9 mouse cellular contexts compared by ENCODE assay signal in genomic region chr10:102498754-102499153, GRCm38 (mm10). TPM values are rescaled to one million over a fixed set of nuclear protein-coding genes. Genes with fewer than 3 reads are reported as not detected.
DNase-seq lines count a peak whose midpoint lies in the region; ATAC-seq and TF ChIP-seq lines count a peak whose summit lies in the region.
"Had no signal": no experiment of that assay in that cellular context is flagged by ENCODE, and none has a peak within 500 bp of the region (broad histone marks: within the 10 kb centered on the region; RNA-seq: fewer than 3 reads in every experiment).

No protein-coding gene starts in this region.

- H3K27me3 ChIP-seq in thymus, adult 2 months (ENCODE audit: control insufficient read depth, insufficient read depth, low read length) = no peaks in the 10 kb centered on the region

- DNase-seq in gastrocnemius, adult 18-20 months (ENCODE audit: low spot score) = peak; percentile 15
- no peak for DNase-seq in gastrocnemius, postnatal 14 days
- peak; percentile 13 to 43 for DNase-seq in right cerebral cortex, adult 2 months (ENCODE audit: low spot score in 2 of 2)
- no peak for DNase-seq in right cerebral cortex, postnatal 14 days
- DNase-seq in spleen, postnatal 36 days (ENCODE audit: low spot score in 2 of 2) = no peak
- no peak for DNase-seq in thymus, adult 2 months

- WGBS in thymus, adult 2 months = 24% methylated on average over 4 of the region's 4 CpGs

- H3K27ac ChIP-seq in thymus, adult 2 months (ENCODE audit: control insufficient read depth, insufficient read depth, low read length) = no peak overlapping the region
- H3K27ac ChIP-seq: macrophage had no signal

- no peaks in the 10 kb centered on the region for H3K4me1 ChIP-seq in thymus, adult 2 months (replicated peaks; ENCODE audit: control insufficient read depth, insufficient read depth, low read length)

- peak; percentile 85 for ATAC-seq in granulocyte monocyte progenitor cell, adult 5-6 weeks (replicated peaks; ENCODE audit: poor library complexity, severe bottlenecking)
- ATAC-seq in megakaryocyte, adult 5-6 weeks (ENCODE audit: poor library complexity, severe bottlenecking) = peak; percentile 69; the same call in 1 of the 2 replicates

- intact Hi-C loops in gastrocnemius, postnatal 14 days (cut with DNase I; ENCODE audit: low total_unique reads) = loop anchor here (10.0 kb wide), 2 partner anchors 236 to 326 kb away; no protein-coding TSS in a partner anchor

- TF ChIP-seq POLR2A in thymus, adult 2 months (IDR thresholded peaks at IDR 0.05; ENCODE audit: control insufficient read depth, extremely low read depth, insufficient read depth, low read length, poor library complexity) = no peak

- no peak for TF ChIP-seq CTCF in thymus, adult 2 months (IDR thresholded peaks at IDR 0.05; ENCODE audit: borderline replicate concordance, control insufficient read depth, extremely low read depth, insufficient read depth, low read length, poor library complexity)

- H3K36me3 ChIP-seq in thymus, adult 2 months (ENCODE audit: control insufficient read depth, insufficient read depth, low read length) = no peaks in the 10 kb centered on the region

- H3K4me3 ChIP-seq in thymus, adult 2 months (ENCODE audit: control insufficient read depth, insufficient read depth, low read length) = no peak overlapping the region

RNA-seq across cellular contexts. Expression of gene Nts, which starts 8.5 kb away (rescaled TPM):
- not detected for total RNA-seq in gastrocnemius, adult 18-20 months (2021)
- under 1 TPM in 1 of 2 experiments, not detected in 1; 0.39 TPM for total RNA-seq in gastrocnemius, postnatal 14 days (2021)
- total RNA-seq in granulocyte monocyte progenitor cell, adult 5-6 weeks (2014; fragmentation: Nextera tagmentation) = not detected in 2 replicates
- total RNA-seq in granulocyte monocyte progenitor cell, adult 5-6 weeks (2017) = not detected in 2 replicates
- not detected in 2 replicates for total RNA-seq in megakaryocyte, adult 5-6 weeks (2015)
- total RNA-seq in megakaryocyte, adult 5-6 weeks (2017) = not detected in 2 replicates
- polyA plus RNA-seq in thymus, adult 2 months (2012; rRNA removed) = 0.50 and 0.92 TPM in 2 replicates
- polyA plus RNA-seq: macrophage had no signal

RNA-seq across cellular contexts. Expression of gene Rassf9, which starts 13.3 kb away (rescaled TPM):
- total RNA-seq in gastrocnemius, adult 18-20 months (2021) = 1 to 10 TPM; 1.3 to 3.9 TPM
- total RNA-seq in gastrocnemius, postnatal 14 days (2021) = 1 to 10 TPM; 2.0 to 2.3 TPM
- not detected in 2 replicates for total RNA-seq in granulocyte monocyte progenitor cell, adult 5-6 weeks (2014; fragmentation: Nextera tagmentation)
- not detected in 2 replicates for total RNA-seq in granulocyte monocyte progenitor cell, adult 5-6 weeks (2017)
- total RNA-seq in megakaryocyte, adult 5-6 weeks (2015) = not detected in 2 replicates
- not detected in 2 replicates for total RNA-seq in megakaryocyte, adult 5-6 weeks (2017)
- polyA plus RNA-seq in thymus, adult 2 months (2012; rRNA removed) = 0.19 and 0.23 TPM in 2 replicates
- polyA plus RNA-seq: macrophage had no signal

Comparison
In these comparisons a context has a peak if more than half of its experiments do, and no peak if none do; other contexts are left out.
1. DNase-seq: peak in gastrocnemius, adult 18-20 months (single experiment) and right cerebral cortex, adult 2 months (2 of 2); none in gastrocnemius, postnatal 14 days (single experiment), right cerebral cortex, postnatal 14 days (single experiment), spleen, postnatal 36 days (0 of 2) and thymus, adult 2 months (single experiment).